Mouse (Mus musculus): ENCODE measurements around the gene Dnajc7.

Dnajc7 gene

GRCm38 (mm10) chr11:100580275-100580674, 39.7 kb downstream of the Dnajc7 start:
- DNase-seq (ENCODE audit: low spot score in 2 of 2): no peak

- no peak for DNase-seq (ENCODE audit: low spot score in 2 of 2)
Measured at GRCm38 (mm10) chr11:100579116-100579799, 40.7 kb downstream of the Dnajc7 start.

GRCm38 (mm10) chr11:100577852-100578599, 41.9 kb downstream of the Dnajc7 start:
- no peak for DNase-seq (ENCODE audit: low spot score in 2 of 2)

- peak in 1 of 2 experiments; percentile 12 for DNase-seq (ENCODE audit: low spot score in 2 of 2)
Measured at GRCm38 (mm10) chr11:100576256-100576655, 43.7 kb downstream of the Dnajc7 start.

GRCm38 (mm10) chr11:100575484-100575855, 44.5 kb downstream of the Dnajc7 start:
- DNase-seq (ENCODE audit: low spot score in 2 of 2): peak in 1 of 2 experiments; percentile 20

- DNase-seq (ENCODE audit: low spot score in 2 of 2): peak; percentile 64 to 69
Measured at GRCm38 (mm10) chr11:100574708-100575483, 45.1 kb downstream of the Dnajc7 start, which contains the start of gene Cnp. Gene Cnp, plus strand, starts transcription at chr11:100574904.

- no peak for DNase-seq (ENCODE audit: low spot score in 2 of 2)
Measured at GRCm38 (mm10) chr11:100574188-100574587, 45.8 kb downstream of the Dnajc7 start.

GRCm38 (mm10) chr11:100571202-100571567, 48.8 kb downstream of the Dnajc7 start:
- DNase-seq (ENCODE audit: low spot score in 2 of 2): peak; percentile 48 to 58

- DNase-seq (ENCODE audit: low spot score in 2 of 2): peak; percentile 85 to 86
Measured at GRCm38 (mm10) chr11:100570430-100571201, 49.4 kb downstream of the Dnajc7 start.

GRCm38 (mm10) chr11:100569789-100570188, 50.2 kb downstream of the Dnajc7 start:
- no peak for DNase-seq (ENCODE audit: low spot score in 2 of 2)

- no peak for DNase-seq (ENCODE audit: low spot score in 2 of 2)
Measured at GRCm38 (mm10) chr11:100568692-100569091, 51.3 kb downstream of the Dnajc7 start.

GRCm38 (mm10) chr11:100567815-100568245, 52.1 kb downstream of the Dnajc7 start:
- no peak for DNase-seq (ENCODE audit: low spot score in 2 of 2)

- DNase-seq (ENCODE audit: low spot score in 2 of 2): no peak
Measured at GRCm38 (mm10) chr11:100567229-100567628, 52.7 kb downstream of the Dnajc7 start.

GRCm38 (mm10) chr11:100564703-100565102, 55.3 kb downstream of the Dnajc7 start:
- DNase-seq (ENCODE audit: low spot score in 2 of 2): no peak

GRCm38 (mm10) chr11:100564297-100564696, 55.7 kb downstream of the Dnajc7 start:
- peak; percentile 74 to 86 for DNase-seq (ENCODE audit: low spot score in 2 of 2)

- no peak for DNase-seq (ENCODE audit: low spot score in 2 of 2)
Measured at GRCm38 (mm10) chr11:100561748-100562147, 58.2 kb downstream of the Dnajc7 start.

- no peak for DNase-seq (ENCODE audit: low spot score in 2 of 2)
Measured at GRCm38 (mm10) chr11:100559476-100559875, 60.5 kb downstream of the Dnajc7 start.

- no peak for DNase-seq (ENCODE audit: low spot score in 2 of 2)
Measured at GRCm38 (mm10) chr11:100557563-100557962, 62.4 kb downstream of the Dnajc7 start.

- DNase-seq (ENCODE audit: low spot score in 2 of 2): peak; percentile 59 to 68
Measured at GRCm38 (mm10) chr11:100555583-100555982, 64.4 kb downstream of the Dnajc7 start.

- no peak for DNase-seq (ENCODE audit: low spot score in 2 of 2)
Measured at GRCm38 (mm10) chr11:100552842-100553241, 67.1 kb downstream of the Dnajc7 start.

GRCm38 (mm10) chr11:100550101-100550500, 69.9 kb downstream of the Dnajc7 start:
- DNase-seq (ENCODE audit: low spot score in 2 of 2): no peak

Measured in right cerebral cortex, adult 2 months (tissue).